Mouse (Mus musculus) embryonic facial prominence, embryonic 11.5 days (tissue): ENCODE data around the gene Hoxa1. TPM values are rescaled to one million over a fixed set of nuclear protein-coding genes. Genes with fewer than 3 reads are reported as not detected.

ENCODE experiments used
- ATAC-seq: fragments of 200-750 bp; cut with Nextera tagmentation; replicated peaks from 2 replicates; pipeline ENCODE4 v1.8.0; 2017; ENCODE audit warnings: low read depth; ENCODE audit not compliant: insufficient number of reproducible peaks, low FRiP score, low TSS enrichment
- DNase-seq: peaks from one replicate; pipeline ENCODE4 v3.0.0-alpha.2; 2015; ENCODE audit warnings: low spot score
- H3K27ac ChIP-seq: fragments of 300-500 bp; sonication (generic); replicated peaks from 2 replicates; pipeline ENCODE4 v1.5.1; 2014; ENCODE audit warnings: mild to moderate bottlenecking, low read depth, low read length, control low read depth
- H3K27me3 ChIP-seq: fragments of 300-500 bp; sonication (generic); 2 replicates; pipeline ENCODE4 v1.6.1; 2014; ENCODE audit warnings: mild to moderate bottlenecking, low read length, moderate library complexity, mixed read lengths; ENCODE audit not compliant: control insufficient read depth, insufficient read depth
- H3K36me3 ChIP-seq: fragments of 300-500 bp; sonication (generic); replicated peaks from 2 replicates; pipeline ENCODE4 v1.6.1; 2014; ENCODE audit warnings: low read depth, mild to moderate bottlenecking, low read length, moderate library complexity, mixed read lengths; ENCODE audit not compliant: control insufficient read depth, insufficient read depth
- H3K4me1 ChIP-seq: fragments of 300-500 bp; sonication (generic); 2 replicates; pipeline ENCODE4 v1.6.1; 2014; ENCODE audit warnings: low read length, mixed read lengths; ENCODE audit not compliant: control insufficient read depth, insufficient read depth
- H3K4me2 ChIP-seq: fragments of 300-500 bp; sonication (generic); 2 replicates; pipeline ENCODE4 v1.6.1; 2014; ENCODE audit warnings: low read depth, mild to moderate bottlenecking, control low read depth, low read length, moderate library complexity
- H3K4me3 ChIP-seq: fragments of 300-500 bp; sonication (generic); 2 replicates; pipeline ENCODE4 v1.5.1; 2014; ENCODE audit warnings: low read depth, low read length, control low read depth
- H3K9ac ChIP-seq: fragments of 300-500 bp; sonication (generic); replicated peaks from 2 replicates; pipeline ENCODE4 v1.6.1; 2014; ENCODE audit warnings: mild to moderate bottlenecking, control low read depth, low read length
- H3K9me3 ChIP-seq: fragments of 300-500 bp; sonication (generic); replicated peaks from 2 replicates; pipeline ENCODE4 v1.6.1; 2016; ENCODE audit warnings: mild to moderate bottlenecking, low read length, inconsistent platforms, mixed read lengths; ENCODE audit not compliant: control insufficient read depth
- WGBS: fragments of 180-500 bp; shearing (Covaris S2); extraction: QIAGEN DNeasy Blood & Tissue Kit; methylation state at CpG from one replicate; pipeline ENCODE4 v1.1.7; 2014; 5-methylcytosine and 5-hydroxymethylcytosine counted together
- polyA plus RNA-seq: library from polyadenylated mRNA; unstranded; fragments of >200 nt; fragmentation: Nextera tagmentation; extraction: Ambion mirVana; gene quantifications from 2 replicates; pipeline ENCODE4 v1.2.1, GENCODE M21; 2014

Hoxa1 gene
- 1.1 TPM in 2 replicates for polyA plus RNA-seq

DNA sequence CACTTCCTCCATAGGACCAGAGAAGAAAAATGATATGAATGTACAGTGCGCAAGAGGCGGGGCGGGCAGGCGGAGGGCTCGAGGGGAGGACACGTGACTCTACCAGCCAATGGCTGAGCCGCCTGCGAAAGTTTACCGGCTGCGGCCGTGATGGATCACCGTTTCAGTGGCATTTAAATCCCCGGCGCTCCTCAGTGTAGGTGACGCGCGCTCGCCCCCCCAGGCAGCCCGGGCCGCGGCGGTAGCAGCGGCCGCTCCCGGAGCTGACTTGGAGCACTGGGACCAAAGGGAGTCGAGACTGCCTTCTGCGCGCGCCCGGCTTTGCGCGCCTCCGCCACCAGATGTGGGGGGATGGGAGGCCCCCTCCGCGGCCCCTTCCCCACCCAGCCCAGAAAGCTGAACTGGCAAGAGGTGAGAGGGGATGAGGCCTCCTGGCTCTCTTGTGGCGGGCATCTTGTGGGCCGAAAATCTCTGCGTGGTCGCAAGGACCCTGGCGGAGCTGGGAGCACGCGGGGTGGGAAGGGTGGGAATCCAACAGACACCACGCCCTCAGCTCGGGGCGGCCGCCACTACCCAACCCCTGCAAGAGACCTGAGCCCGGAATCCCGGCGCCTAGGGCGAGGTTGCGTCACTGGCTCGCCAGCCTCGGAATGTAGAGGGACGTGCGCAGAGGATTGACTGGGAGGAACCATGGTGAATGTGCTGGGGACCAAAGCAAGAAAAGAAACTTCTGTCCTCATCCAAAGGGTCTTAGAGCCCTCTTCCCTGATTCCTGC, at the start of gene Hoxa1:
TSS of gene Hoxa1 (minus strand) at position 42 of the 776 bp plus-strand sequence.
- H3K4me1 ChIP-seq = no peaks in the 10 kb centered on the region; the same call in 1 of the 2 replicates
- H3K9me3 ChIP-seq = no peaks in the 10 kb centered on the region
- peak; percentile 73 for ATAC-seq
- peak within 1 kb of the TSS; percentile 58 for H3K4me3 ChIP-seq
- H3K27ac ChIP-seq = no peak within 1 kb of the TSS
- peak within 1 kb of the TSS; percentile 99 for H3K4me2 ChIP-seq
- peak; percentile 83 for DNase-seq
- H3K9ac ChIP-seq = peak within 1 kb of the TSS; percentile 50
- H3K27me3 ChIP-seq = peaks cover 77% of the 10 kb centered on the region
- WGBS = under 1% methylated on average over 55 of the region's 55 CpGs
- no peaks in the 10 kb centered on the region for H3K36me3 ChIP-seq

DNA sequence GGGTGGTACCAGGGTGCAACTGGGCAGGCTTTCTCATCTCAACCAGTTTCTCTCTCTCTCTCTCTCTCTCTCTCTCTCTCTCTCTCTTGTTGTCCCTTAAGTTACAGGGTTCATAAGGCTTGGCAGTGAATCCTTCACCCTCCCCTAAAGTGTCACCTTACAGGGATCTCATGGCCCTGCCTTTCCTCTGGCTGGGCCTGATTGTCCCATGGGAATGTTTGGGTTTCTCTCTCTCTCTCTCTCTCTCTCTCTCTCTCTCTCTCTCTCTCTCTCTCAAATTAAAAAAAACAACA, 49.5 kb upstream of the Hoxa1 start:
- ATAC-seq = no peak
- Histone ChIP-seq H3K9ac (no peak overlapping the region), H3K9me3 (no peaks in the 10 kb centered on the region), H3K27ac (no peak overlapping the region), H3K4me3 (no peak overlapping the region), H3K4me2 (no peak overlapping the region), H3K4me1 (no peaks in the 10 kb centered on the region; the same call in 1 of the 2 replicates), H3K27me3 (peaks cover 96% of the 10 kb centered on the region), H3K36me3 (no peaks in the 10 kb centered on the region)
- no peak for DNase-seq

DNA sequence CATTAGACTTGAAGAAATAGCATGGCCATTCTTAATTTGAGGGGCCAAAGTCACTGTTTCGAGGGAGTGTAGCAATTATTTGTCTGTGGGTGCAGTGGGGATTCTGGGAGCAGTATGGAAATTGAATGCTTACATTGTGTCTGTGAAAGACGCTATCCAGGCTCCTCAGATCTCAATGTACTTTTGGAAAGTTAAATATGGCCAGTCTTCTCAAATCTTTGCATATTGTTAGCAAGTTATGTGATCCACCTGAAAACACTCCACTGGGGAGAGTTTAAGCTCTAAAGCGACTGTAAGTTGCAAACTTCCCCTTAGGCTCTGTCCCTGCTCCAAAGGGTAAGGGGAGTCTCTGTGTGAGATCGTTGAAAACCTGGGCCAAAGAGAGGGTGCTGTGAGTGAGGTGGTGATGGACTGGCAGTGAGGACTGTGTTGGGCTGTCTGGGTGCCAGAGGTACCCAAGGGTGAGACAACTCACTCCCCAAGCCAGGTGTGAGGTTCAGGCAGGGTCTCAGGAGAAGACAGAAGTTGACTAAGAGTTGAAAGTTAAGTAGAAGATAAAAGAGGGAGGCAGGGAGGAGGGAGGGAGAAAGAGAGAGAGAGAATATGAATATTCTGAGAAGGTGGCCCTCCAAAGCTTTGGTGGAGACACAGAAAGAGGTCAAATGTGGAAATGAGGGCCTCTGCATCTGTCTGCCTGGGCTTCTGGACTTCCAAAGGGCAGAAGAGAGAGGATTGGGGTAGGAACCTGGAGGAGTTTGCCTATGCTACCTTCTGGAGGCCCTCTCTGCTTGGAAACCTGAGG, 49.0 kb upstream of the Hoxa1 start:
- Histone ChIP-seq H3K4me3 (no peak overlapping the region), H3K36me3 (no peaks in the 10 kb centered on the region), H3K4me2 (no peak overlapping the region), H3K27me3 (peaks cover 94% of the 10 kb centered on the region), H3K9ac (no peak overlapping the region), H3K27ac (no peak overlapping the region), H3K4me1 (no peaks in the 10 kb centered on the region; the same call in 1 of the 2 replicates), H3K9me3 (no peaks in the 10 kb centered on the region)
- ATAC-seq (no peak), DNase-seq (no peak)
- WGBS = 3% methylated on average over 4 of the region's 4 CpGs

DNA sequence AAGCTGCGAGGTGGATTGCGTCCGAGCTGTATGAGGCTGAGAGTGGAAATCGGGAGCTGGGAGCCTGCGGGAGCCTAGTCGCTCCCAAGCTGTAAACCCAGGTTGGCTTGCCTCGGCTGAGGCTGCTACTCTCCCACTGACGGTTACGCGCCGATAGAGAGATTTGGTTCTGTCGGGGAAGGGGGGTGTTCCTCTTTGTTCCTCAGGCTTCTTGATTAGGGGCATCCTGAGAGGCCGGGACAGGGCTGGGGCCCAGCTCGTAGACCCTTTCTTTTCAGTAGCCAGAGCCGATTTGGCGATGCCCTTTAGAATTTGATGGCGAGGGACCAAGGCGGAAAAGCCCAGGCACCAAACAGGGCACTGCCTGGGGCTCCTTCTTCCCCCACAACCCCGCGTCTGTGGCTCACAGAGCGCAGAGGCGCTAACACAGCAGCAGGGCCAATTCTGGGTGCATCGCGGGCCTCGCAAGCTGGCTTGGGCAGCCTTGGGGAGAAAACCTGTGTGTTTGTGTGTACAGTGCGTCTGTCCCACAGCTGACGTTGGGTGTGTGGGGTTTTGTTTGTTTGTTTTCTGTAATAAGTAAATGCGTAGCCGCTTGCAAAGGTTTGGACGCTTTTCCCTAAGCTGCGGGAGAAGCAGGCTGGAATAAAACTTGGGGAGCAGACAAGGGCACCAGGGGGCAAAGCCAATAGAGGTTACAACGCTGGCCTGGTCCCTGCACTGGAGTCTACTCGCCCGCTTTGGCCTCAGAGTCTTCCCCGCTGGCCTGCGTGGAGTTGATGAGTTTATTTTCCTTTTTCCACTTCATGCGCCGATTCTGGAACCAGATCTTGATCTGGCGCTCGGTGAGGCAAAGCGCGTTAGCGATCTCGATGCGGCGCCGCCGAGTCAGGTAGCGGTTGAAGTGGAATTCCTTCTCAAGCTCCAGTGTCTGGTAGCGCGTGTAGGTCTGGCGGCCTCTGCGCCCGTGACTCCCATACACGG, 47.8 kb upstream of the Hoxa1 start:
- Histone ChIP-seq H3K4me2 (no peak overlapping the region), H3K9ac (no peak overlapping the region), H3K4me1 (no peaks in the 10 kb centered on the region; the same call in 1 of the 2 replicates), H3K27me3 (peaks cover 94% of the 10 kb centered on the region), H3K9me3 (no peaks in the 10 kb centered on the region), H3K4me3 (no peak overlapping the region), H3K36me3 (no peaks in the 10 kb centered on the region), H3K27ac (no peak overlapping the region)
- ATAC-seq (no peak), DNase-seq (no peak)
- WGBS = 1% methylated on average over 55 of the region's 55 CpGs

DNA sequence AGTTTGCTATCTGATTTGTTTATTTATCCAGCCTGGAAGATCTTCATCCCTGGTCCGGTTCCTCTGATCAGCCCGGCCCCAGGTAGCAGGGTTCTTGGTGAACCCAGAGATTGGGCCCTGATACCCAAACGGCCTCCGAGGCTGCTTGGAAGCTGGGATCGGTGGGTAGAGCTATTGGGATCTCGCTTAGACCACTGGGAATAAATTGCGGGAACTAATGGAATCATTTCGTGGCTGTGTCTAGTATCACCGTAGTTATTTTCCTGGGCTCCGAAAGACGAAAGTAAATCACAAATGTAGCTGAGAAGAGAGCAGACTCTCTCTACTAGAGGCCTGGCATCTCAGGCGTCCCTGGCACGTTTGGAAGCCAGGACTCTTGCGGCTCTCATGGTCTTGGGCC, 47.1 kb upstream of the Hoxa1 start:
- no peak overlapping the region for H3K9ac ChIP-seq
- no peaks in the 10 kb centered on the region for H3K36me3 ChIP-seq
- H3K4me2 ChIP-seq = no peak overlapping the region
- DNase-seq (no peak), ATAC-seq (no peak)
- no peak overlapping the region for H3K4me3 ChIP-seq
- no peak overlapping the region for H3K27ac ChIP-seq
- no peaks in the 10 kb centered on the region; the same call in 1 of the 2 replicates for H3K4me1 ChIP-seq
- WGBS = 5% methylated on average over 14 of the region's 14 CpGs
- H3K27me3 ChIP-seq = peaks cover 95% of the 10 kb centered on the region
- H3K9me3 ChIP-seq = no peaks in the 10 kb centered on the region

DNA sequence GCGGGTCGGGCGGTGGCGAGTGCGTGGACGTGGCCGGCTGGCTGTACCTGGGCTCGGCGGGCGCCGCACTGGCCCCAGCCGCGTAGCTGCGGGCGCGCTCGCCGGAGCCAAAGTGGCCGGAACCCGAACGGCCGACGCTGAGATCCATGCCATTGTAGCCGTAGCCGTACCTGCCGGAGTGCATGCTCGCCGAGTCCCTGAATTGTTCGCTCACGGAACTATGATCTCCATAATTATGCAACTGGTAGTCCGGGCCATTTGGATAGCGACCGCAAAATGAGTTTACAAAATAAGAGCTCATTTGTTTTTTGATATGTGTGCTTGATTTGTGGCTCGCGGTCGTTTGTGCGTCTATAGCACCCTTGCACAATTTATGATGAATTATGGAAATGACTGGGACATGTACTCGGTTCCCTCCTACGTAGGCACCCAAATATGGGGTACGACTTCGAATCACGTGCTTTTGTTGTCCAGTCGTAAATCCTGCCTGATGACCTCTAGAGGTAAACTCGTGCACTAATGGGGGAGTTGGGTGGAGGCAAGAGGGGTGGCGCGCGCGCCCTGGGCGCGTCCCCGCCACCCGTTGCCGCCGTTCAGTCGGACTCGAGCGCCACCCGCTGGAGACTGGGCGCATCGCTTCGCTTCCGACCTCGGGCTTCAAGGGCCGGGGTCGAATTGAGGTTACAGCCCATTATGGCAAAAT, 46.1 kb upstream of the Hoxa1 start, which contains the start of gene Hoxa5:
TSS of gene Hoxa5 (minus strand) at position 538 of the 703 bp plus-strand sequence.
- DNase-seq = peak; percentile 64
- Histone ChIP-seq H3K9ac (no peak within 1 kb of the TSS; the same call in 1 of the 2 replicates), H3K4me1 (no peaks in the 10 kb centered on the region; the same call in 1 of the 2 replicates), H3K27ac (no peak within 1 kb of the TSS), H3K27me3 (peaks cover 95% of the 10 kb centered on the region), H3K4me2 (peak within 1 kb of the TSS; percentile 39), H3K36me3 (no peaks in the 10 kb centered on the region), H3K9me3 (no peaks in the 10 kb centered on the region), H3K4me3 (peak within 1 kb of the TSS; percentile 19; the same call in 1 of the 2 replicates)
- ATAC-seq = no peak
- WGBS = under 1% methylated on average over 65 of the region's 65 CpGs

DNA sequence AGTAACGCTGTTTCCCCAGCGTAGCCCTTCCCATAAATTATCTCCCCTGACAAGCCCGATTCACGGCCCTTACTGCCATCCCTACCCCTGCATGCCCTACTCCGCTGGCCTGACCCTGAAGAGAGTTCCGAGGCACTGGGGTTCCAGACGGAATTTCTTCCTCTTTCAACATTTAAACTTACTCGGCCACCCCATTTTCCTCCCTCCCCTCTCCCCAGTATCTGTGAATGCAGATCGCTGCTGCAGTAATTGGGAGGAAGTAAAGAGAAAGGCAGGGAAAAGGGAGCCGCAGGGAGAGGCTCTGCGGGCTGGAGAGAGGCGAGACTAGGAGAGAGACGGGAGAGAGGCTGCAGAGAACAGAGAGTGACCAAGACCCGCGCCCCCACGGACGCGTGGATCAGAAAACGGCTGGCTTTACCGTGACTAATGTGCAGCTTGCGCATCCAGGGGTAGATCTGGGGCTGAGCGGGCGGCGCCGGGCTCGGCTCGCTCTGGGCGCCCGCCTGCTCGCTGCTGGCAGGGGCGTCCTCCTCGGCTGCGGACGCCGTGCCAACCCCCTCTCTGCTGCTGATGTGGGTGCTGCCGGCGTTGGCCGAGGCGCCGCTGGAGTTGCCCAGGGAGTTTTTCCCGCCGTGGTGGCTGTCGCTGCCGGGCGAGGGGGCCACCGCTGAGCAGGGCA, 45.4 kb upstream of the Hoxa1 start:
- Histone ChIP-seq H3K4me3 (peak overlapping the region; percentile 19; the same call in 1 of the 2 replicates), H3K4me2 (peak overlapping the region; percentile 39), H3K27me3 (peaks cover 94% of the 10 kb centered on the region), H3K9me3 (no peaks in the 10 kb centered on the region), H3K9ac (no peak overlapping the region; the same call in 1 of the 2 replicates), H3K36me3 (no peaks in the 10 kb centered on the region), H3K4me1 (no peaks in the 10 kb centered on the region; the same call in 1 of the 2 replicates), H3K27ac (no peak overlapping the region)
- ATAC-seq (no peak), DNase-seq (no peak)
- WGBS = under 1% methylated on average over 43 of the region's 46 CpGs
